Mouse (Mus musculus): ENCODE results near the gene Scand1. TPM values are rescaled to one million over a fixed set of nuclear protein-coding genes. Genes with fewer than 3 reads are reported as not detected.

The Scand1 gene
- total and polyA plus RNA-seq, 3 experiments: 37.4 to 75.6 TPM; not detected in 1

DNA sequence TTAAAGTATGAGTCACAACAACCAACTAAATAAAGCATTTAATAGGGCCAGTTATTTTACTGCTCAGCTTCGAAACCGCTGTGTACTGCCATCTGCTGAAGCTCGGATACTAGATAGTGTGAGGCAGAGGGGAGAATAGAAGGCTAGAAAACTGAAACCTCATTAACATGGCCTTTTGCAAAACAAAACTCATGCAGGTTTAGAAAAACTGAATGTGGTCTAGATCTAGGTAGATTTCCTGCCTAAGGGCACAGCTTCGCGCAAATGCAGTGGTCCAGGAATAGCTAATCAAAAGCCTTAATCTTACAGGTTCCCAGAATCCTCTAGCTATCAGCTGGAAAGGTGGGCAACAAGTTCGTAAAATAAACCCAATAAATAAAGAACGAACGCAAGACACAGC lies 1.1 kb downstream of the Scand1 start (continued):
- no peak for TF ChIP-seq KAT2A (conservative IDR thresholded peaks at IDR 0.05; ENCODE audit: low read depth, low read length)
- TF ChIP-seq SIN3A (IDR thresholded peaks at IDR 0.05; ENCODE audit: low read length): peak; percentile 48
- no peak for TF ChIP-seq CHD1 (IDR thresholded peaks at IDR 0.05; ENCODE audit: low read depth, low read length)
- no peak for TF ChIP-seq POLR2AphosphoS5 (IDR thresholded peaks at IDR 0.05; ENCODE audit: borderline replicate concordance, low read depth, low read length)
- TF ChIP-seq ELF1 (IDR thresholded peaks at IDR 0.05; ENCODE audit: low read depth, low read length): no peak
- TF ChIP-seq EP300 (IDR thresholded peaks at IDR 0.05; ENCODE audit: low read depth in 1 of 2, low read length in 2 of 2): no peak; a peak in 1 of 4 replicates
- TF ChIP-seq MEF2A (IDR thresholded peaks at IDR 0.05; ENCODE audit: extremely low read depth, insufficient replicate concordance, low read depth, low read length, poor library complexity, severe bottlenecking): no peak
- no peak for TF ChIP-seq UBTF (IDR thresholded peaks at IDR 0.05; ENCODE audit: borderline replicate concordance, insufficient read depth, low read depth, low read length)

- H3K79me2 ChIP-seq (ENCODE audit: control insufficient read depth, insufficient read depth, low read length, poor library complexity): peaks cover 13% of the 10 kb centered on the region
- H3K27ac ChIP-seq (ENCODE audit: control insufficient read depth, low read depth, low read length): no peak overlapping the region
- H3K4me1 ChIP-seq (ENCODE audit: control insufficient read depth in 1 of 2, insufficient read depth in 2 of 2, low read length in 2 of 2): peaks cover 0 to 3% of the 10 kb centered on the region in 2 experiments; a peak in 3 of 4 replicates
- no peak overlapping the region for H3K4me3 ChIP-seq (ENCODE audit: control insufficient read depth in 1 of 2, insufficient read depth in 1 of 2, low read depth in 2 of 2, low read length in 2 of 2)
- TF ChIP-seq NELFE (IDR thresholded peaks at IDR 0.05; ENCODE audit: low read depth, low read length): no peak
- no peak for TF ChIP-seq USF2 (IDR thresholded peaks at IDR 0.05; ENCODE audit: borderline replicate concordance in 1 of 2, insufficient read depth in 1 of 2, low read depth in 1 of 2, low read length in 2 of 2)
- no peak for TF ChIP-seq MAZ (IDR thresholded peaks at IDR 0.05; ENCODE audit: low read depth, low read length)
- no peak for TF ChIP-seq KAT2A (conservative IDR thresholded peaks at IDR 0.05; ENCODE audit: low read depth, low read length)
- no peak for TF ChIP-seq CHD1 (IDR thresholded peaks at IDR 0.05; ENCODE audit: low read depth, low read length)
- no peak for TF ChIP-seq ZNF384 (IDR thresholded peaks at IDR 0.05; ENCODE audit: low read depth, low read length)
- TF ChIP-seq ZKSCAN1 (IDR thresholded peaks at IDR 0.05; ENCODE audit: low read depth, low read length): no peak
- TF ChIP-seq UBTF (IDR thresholded peaks at IDR 0.05; ENCODE audit: borderline replicate concordance, insufficient read depth, low read depth, low read length): no peak
- TF ChIP-seq GATA1 (IDR thresholded peaks at IDR 0.05; ENCODE audit: low read depth, low read length): no peak
- no peak for TF ChIP-seq ELF1 (IDR thresholded peaks at IDR 0.05; ENCODE audit: low read depth, low read length)
- no peak for TF ChIP-seq NRF1 (IDR thresholded peaks at IDR 0.05; ENCODE audit: insufficient read depth, low read depth, low read length, poor library complexity, severe bottlenecking)
- no peak for TF ChIP-seq ETS1 (IDR thresholded peaks at IDR 0.05; ENCODE audit: low read depth, low read length)
- H3K9ac ChIP-seq (ENCODE audit: control insufficient read depth, low read depth, low read length, poor library complexity, severe bottlenecking): no peak overlapping the region
- DNase-seq (ENCODE audit: low read depth, low spot score): no peak
- peaks cover 0 to 6% of the 10 kb centered on the region in 2 experiments; a peak in 2 of 4 replicates for H3K36me3 ChIP-seq (ENCODE audit: control insufficient read depth in 1 of 2, insufficient read depth in 2 of 2, low read length in 2 of 2)
- no peaks in the 10 kb centered on the region for H3K9me3 ChIP-seq (replicated peaks; ENCODE audit: insufficient read depth, low read length)
- H3K27me3 ChIP-seq (ENCODE audit: control insufficient read depth in 1 of 2, insufficient read depth in 2 of 2, low read length in 2 of 2): no peaks in the 10 kb centered on the region
These were observed 1.6 kb downstream of the Scand1 start for GRCm38 (mm10) chr2:156310945-156311344.
